Mouse (Mus musculus): ENCODE results near the gene Kcnip4. TPM values are rescaled to one million over a fixed set of nuclear protein-coding genes. Genes with fewer than 3 reads are reported as not detected.
A peak's percentile ranks its signal among the peaks of the same experiment; 100 is the strongest.

Kcnip4 gene
- polyA plus RNA-seq, 1 experiment from 2014 or later = 4.5 TPM

DNA sequence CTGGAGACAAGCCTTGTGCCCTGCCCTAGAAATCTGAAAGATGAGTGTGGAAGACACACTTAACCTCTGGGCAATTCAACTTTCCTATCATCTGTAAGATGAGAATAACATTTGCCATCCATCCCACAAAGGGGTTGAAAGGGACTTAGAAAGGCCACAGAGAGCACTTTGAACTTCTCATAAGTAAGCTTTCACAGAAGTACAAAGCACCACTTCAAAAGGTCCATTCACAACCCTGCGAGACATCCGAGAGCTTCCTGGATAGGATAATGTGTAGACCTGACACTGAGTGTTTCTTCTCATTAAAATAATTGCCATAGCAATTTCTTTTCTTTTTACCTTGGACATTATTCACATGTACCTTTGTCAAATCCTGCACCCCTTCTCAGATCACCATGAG is 683.7 kb downstream of the Kcnip4 start:
- DNase-seq (ENCODE audit: low spot score) = no peak
- H3K4me1 ChIP-seq (replicated peaks; ENCODE audit: control insufficient read depth, insufficient read depth, low read length) = no peaks in the 10 kb centered on the region
- ATAC-seq (replicated peaks; ENCODE audit: low FRiP score, low TSS enrichment, low read depth) = no peak
- no peak overlapping the region for H3K9ac ChIP-seq (ENCODE audit: low read length)
- H3K27me3 ChIP-seq (replicated peaks; ENCODE audit: control insufficient read depth, insufficient read depth, low read length) = no peaks in the 10 kb centered on the region
- WGBS = 74% methylated on average over 2 of the region's 2 CpGs
- no peaks in the 10 kb centered on the region for H3K36me3 ChIP-seq (ENCODE audit: control insufficient read depth, insufficient read depth, low read length)
- H3K4me2 ChIP-seq (ENCODE audit: low read length) = no peak overlapping the region
- no peaks in the 10 kb centered on the region for H3K9me3 ChIP-seq (ENCODE audit: control insufficient read depth, low read length)
- no peak overlapping the region for H3K4me3 ChIP-seq (ENCODE audit: low read depth, low read length)
- no peak overlapping the region for H3K27ac ChIP-seq (ENCODE audit: low read depth)

DNA sequence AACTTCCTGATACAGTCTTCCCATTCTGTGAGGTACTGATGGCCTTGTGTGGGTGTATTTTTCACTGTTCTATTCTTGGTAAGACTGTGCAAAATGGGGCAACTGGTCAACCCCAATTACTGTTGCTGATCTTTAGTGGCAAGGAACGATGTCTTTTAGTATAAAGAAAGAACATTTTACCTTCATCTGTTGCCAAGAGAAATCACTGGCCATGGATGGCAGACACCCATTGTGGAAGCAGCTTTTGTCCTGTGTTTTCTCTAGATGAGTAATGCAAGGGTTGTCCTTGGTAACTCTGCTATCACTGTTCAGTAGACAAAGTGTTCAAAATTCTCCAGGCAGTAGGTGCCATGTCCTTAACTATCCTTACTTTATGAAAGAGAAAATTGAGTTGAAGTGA is 729.2 kb downstream of the Kcnip4 start:
- Histone ChIP-seq H3K4me2 (ENCODE audit: low read length) (no peak overlapping the region), H3K4me3 (ENCODE audit: low read depth, low read length) (no peak overlapping the region), H3K4me1 (replicated peaks; ENCODE audit: control insufficient read depth, insufficient read depth, low read length) (no peaks in the 10 kb centered on the region), H3K9ac (ENCODE audit: low read length) (no peak overlapping the region), H3K36me3 (ENCODE audit: control insufficient read depth, insufficient read depth, low read length) (no peaks in the 10 kb centered on the region), H3K27ac (ENCODE audit: low read depth) (no peak overlapping the region), H3K9me3 (ENCODE audit: control insufficient read depth, low read length) (no peaks in the 10 kb centered on the region), H3K27me3 (replicated peaks; ENCODE audit: control insufficient read depth, insufficient read depth, low read length) (no peaks in the 10 kb centered on the region)
- ATAC-seq (replicated peaks; ENCODE audit: low FRiP score, low TSS enrichment, low read depth) (no peak), DNase-seq (ENCODE audit: low spot score) (no peak)
- 84% methylated on average over 1 of the region's 1 CpGs for WGBS

DNA sequence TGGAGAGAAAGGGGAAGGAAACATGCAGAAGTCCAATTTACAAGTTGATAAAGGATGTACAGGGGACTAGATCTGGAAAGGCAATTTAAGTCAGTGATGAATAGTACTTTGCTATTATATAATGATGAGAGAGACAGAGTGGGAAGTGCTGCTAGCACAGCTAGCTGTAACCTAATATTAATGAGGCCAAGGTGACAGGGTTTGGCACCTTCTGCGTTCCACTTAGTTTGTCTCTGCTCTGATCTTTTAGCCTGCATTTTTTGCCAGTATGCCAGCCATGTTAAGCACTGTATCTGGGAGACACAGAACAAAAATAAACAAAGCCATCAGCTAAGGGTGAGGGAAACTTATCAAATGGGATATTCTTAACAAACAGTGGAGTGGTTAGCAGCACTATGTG is 745.3 kb downstream of the Kcnip4 start:
- no peaks in the 10 kb centered on the region for H3K27me3 ChIP-seq (replicated peaks; ENCODE audit: control insufficient read depth, insufficient read depth, low read length)
- no peak for ATAC-seq (replicated peaks; ENCODE audit: low FRiP score, low TSS enrichment, low read depth)
- 38% methylated on average over 1 of the region's 1 CpGs for WGBS
- no peaks in the 10 kb centered on the region for H3K9me3 ChIP-seq (ENCODE audit: control insufficient read depth, low read length)
- no peak for DNase-seq (ENCODE audit: low spot score)
- H3K4me3 ChIP-seq (ENCODE audit: low read depth, low read length) = no peak overlapping the region
- H3K27ac ChIP-seq (ENCODE audit: low read depth) = no peak overlapping the region
- no peak overlapping the region for H3K9ac ChIP-seq (ENCODE audit: low read length)
- H3K4me2 ChIP-seq (ENCODE audit: low read length) = no peak overlapping the region
- no peaks in the 10 kb centered on the region for H3K36me3 ChIP-seq (ENCODE audit: control insufficient read depth, insufficient read depth, low read length)
- H3K4me1 ChIP-seq (replicated peaks; ENCODE audit: control insufficient read depth, insufficient read depth, low read length) = no peaks in the 10 kb centered on the region

DNA sequence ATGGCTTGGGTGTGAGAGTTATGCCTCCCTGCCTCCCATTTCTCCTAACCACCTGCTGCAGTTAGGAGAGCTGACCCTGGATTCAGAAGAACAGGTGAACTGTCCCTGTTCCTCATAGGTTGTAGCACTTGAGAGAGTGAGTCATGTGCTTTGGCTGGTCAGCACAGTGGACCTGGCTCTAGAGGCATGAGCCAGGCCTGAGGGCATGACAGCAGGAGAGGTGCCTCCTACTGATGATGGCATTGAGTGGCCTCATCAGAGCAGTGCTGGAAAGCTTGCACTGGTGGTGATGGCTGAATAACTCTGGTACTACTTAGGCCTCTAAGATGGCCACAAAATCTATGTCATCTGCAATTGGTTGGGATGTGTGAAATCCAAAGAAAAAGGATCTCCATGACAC is 776.1 kb downstream of the Kcnip4 start:
- Histone ChIP-seq H3K9me3 (ENCODE audit: control insufficient read depth, low read length) (no peaks in the 10 kb centered on the region), H3K27ac (ENCODE audit: low read depth) (no peak overlapping the region), H3K4me1 (replicated peaks; ENCODE audit: control insufficient read depth, insufficient read depth, low read length) (no peaks in the 10 kb centered on the region), H3K9ac (ENCODE audit: low read length) (no peak overlapping the region), H3K4me3 (ENCODE audit: low read depth, low read length) (no peak overlapping the region), H3K4me2 (ENCODE audit: low read length) (no peak overlapping the region), H3K27me3 (replicated peaks; ENCODE audit: control insufficient read depth, insufficient read depth, low read length) (no peaks in the 10 kb centered on the region), H3K36me3 (ENCODE audit: control insufficient read depth, insufficient read depth, low read length) (no peaks in the 10 kb centered on the region)
- no peak for ATAC-seq (replicated peaks; ENCODE audit: low FRiP score, low TSS enrichment, low read depth)
- no peak for DNase-seq (ENCODE audit: low spot score)

DNA sequence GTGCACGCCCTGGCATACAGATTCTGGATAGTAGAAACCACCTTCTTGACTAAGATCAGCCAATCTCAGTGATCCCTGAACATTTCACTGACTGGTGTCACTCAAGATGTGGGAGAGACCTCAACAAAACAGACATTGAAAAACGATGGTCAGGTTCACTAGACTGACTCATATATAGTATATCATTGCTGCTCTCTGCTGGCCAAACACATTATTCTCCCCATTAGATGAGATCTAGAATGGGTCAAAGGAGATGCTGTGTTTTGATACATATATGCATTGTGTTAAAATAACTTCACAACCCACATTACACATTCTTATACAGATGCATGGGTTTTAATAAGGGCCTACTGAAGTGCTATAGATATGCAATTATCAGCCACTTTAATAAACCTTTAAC is 787.1 kb downstream of the Kcnip4 start:
- Histone ChIP-seq H3K4me3 (ENCODE audit: low read depth, low read length) (no peak overlapping the region), H3K27ac (ENCODE audit: low read depth) (no peak overlapping the region), H3K27me3 (replicated peaks; ENCODE audit: control insufficient read depth, insufficient read depth, low read length) (no peaks in the 10 kb centered on the region), H3K4me1 (replicated peaks; ENCODE audit: control insufficient read depth, insufficient read depth, low read length) (no peaks in the 10 kb centered on the region), H3K36me3 (ENCODE audit: control insufficient read depth, insufficient read depth, low read length) (no peaks in the 10 kb centered on the region), H3K9me3 (ENCODE audit: control insufficient read depth, low read length) (no peaks in the 10 kb centered on the region), H3K4me2 (ENCODE audit: low read length) (no peak overlapping the region), H3K9ac (ENCODE audit: low read length) (no peak overlapping the region)
- DNase-seq (ENCODE audit: low spot score) = no peak
- WGBS = 57% methylated on average over 2 of the region's 2 CpGs
- 0 out of 2 replicates have a peak, but pooled peaks have one; percentile 43 for ATAC-seq (replicated peaks; ENCODE audit: low FRiP score, low TSS enrichment, low read depth)

DNA sequence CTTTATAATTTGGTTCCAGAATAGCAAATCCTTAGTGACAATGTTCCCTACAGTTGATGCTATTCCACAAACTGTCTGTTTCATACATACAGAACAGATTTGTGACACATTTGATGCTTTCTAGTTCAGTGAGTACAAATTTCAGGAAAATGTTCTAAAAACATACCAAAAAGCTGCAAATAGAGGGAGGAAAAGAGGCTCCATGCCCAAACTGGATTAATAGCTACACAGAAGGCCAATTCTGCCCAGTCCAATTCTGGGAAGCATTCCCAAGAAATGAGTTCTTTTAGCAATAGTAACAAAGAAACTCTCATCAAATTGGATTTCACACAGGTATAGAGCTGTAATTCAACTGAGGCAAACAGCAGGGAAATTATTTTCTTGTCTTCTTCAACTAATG is 806.5 kb downstream of the Kcnip4 start:
- DNase-seq (ENCODE audit: low spot score) (no peak), ATAC-seq (replicated peaks; ENCODE audit: low FRiP score, low TSS enrichment, low read depth) (no peak)
- no peak overlapping the region for H3K4me3 ChIP-seq (ENCODE audit: low read depth, low read length)
- no peaks in the 10 kb centered on the region for H3K36me3 ChIP-seq (ENCODE audit: control insufficient read depth, insufficient read depth, low read length)
- no peak overlapping the region for H3K27ac ChIP-seq (ENCODE audit: low read depth)
- no peak overlapping the region for H3K9ac ChIP-seq (ENCODE audit: low read length)
- no peak overlapping the region for H3K4me2 ChIP-seq (ENCODE audit: low read length)
- H3K27me3 ChIP-seq (replicated peaks; ENCODE audit: control insufficient read depth, insufficient read depth, low read length) = no peaks in the 10 kb centered on the region
- no peaks in the 10 kb centered on the region for H3K4me1 ChIP-seq (replicated peaks; ENCODE audit: control insufficient read depth, insufficient read depth, low read length)
- no peaks in the 10 kb centered on the region for H3K9me3 ChIP-seq (ENCODE audit: control insufficient read depth, low read length)

DNA sequence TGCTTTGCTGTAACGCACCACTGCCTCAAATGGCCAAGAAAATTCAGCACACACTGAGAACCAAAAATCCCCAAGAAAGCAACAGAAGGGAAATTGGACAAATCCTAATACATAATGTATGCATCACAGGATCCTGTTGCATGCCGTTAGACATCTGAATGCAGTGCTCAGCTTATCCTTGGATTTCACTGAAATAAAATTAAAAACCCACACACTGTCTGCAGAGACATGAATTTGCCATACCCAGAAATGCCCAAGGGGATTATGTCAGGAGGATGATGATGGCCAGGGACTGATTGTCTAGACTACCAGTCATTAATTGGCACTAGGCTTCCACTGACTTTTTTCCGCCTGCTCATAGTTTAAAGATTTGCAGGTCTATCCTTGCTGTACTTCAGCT is 818.7 kb downstream of the Kcnip4 start:
- no peaks in the 10 kb centered on the region for H3K36me3 ChIP-seq (ENCODE audit: control insufficient read depth, insufficient read depth, low read length)
- no peak overlapping the region for H3K9ac ChIP-seq (ENCODE audit: low read length)
- no peak for DNase-seq (ENCODE audit: low spot score)
- no peaks in the 10 kb centered on the region for H3K4me1 ChIP-seq (replicated peaks; ENCODE audit: control insufficient read depth, insufficient read depth, low read length)
- H3K4me3 ChIP-seq (ENCODE audit: low read depth, low read length) = no peak overlapping the region
- H3K9me3 ChIP-seq (ENCODE audit: control insufficient read depth, low read length) = no peaks in the 10 kb centered on the region
- H3K27me3 ChIP-seq (replicated peaks; ENCODE audit: control insufficient read depth, insufficient read depth, low read length) = no peaks in the 10 kb centered on the region
- WGBS = 84% methylated on average over 3 of the region's 3 CpGs
- no peak overlapping the region for H3K27ac ChIP-seq (ENCODE audit: low read depth)
- no peak for ATAC-seq (replicated peaks; ENCODE audit: low FRiP score, low TSS enrichment, low read depth)
- H3K4me2 ChIP-seq (ENCODE audit: low read length) = no peak overlapping the region

DNA sequence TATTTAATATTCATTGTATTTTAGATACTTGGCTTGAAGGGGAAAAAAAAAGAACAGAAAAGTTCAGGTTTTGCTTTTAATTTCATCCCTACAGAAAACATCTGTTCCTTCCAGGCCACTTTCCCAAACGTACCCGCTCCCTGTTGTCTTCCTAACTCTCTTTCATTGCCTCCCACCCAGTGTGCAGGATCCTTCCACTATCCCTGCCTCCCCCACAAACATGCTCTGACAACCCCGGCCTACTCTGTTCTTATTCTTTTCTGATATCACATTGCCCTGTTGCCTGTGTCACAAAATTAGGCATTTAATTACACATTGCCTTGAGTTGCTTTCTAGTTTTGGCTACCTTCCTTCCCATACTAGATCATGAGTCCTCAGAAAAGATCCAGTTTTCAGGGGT is 837.6 kb downstream of the Kcnip4 start:
- Histone ChIP-seq H3K36me3 (ENCODE audit: control insufficient read depth, insufficient read depth, low read length) (no peaks in the 10 kb centered on the region), H3K4me2 (ENCODE audit: low read length) (no peak overlapping the region), H3K27ac (ENCODE audit: low read depth) (no peak overlapping the region), H3K9ac (ENCODE audit: low read length) (no peak overlapping the region), H3K4me3 (ENCODE audit: low read depth, low read length) (no peak overlapping the region), H3K27me3 (replicated peaks; ENCODE audit: control insufficient read depth, insufficient read depth, low read length) (no peaks in the 10 kb centered on the region), H3K4me1 (replicated peaks; ENCODE audit: control insufficient read depth, insufficient read depth, low read length) (no peaks in the 10 kb centered on the region), H3K9me3 (ENCODE audit: control insufficient read depth, low read length) (no peaks in the 10 kb centered on the region)
- WGBS = 81% methylated on average over 3 of the region's 3 CpGs
- ATAC-seq (replicated peaks; ENCODE audit: low FRiP score, low TSS enrichment, low read depth) = no peak
- DNase-seq (ENCODE audit: low spot score) = no peak

DNA sequence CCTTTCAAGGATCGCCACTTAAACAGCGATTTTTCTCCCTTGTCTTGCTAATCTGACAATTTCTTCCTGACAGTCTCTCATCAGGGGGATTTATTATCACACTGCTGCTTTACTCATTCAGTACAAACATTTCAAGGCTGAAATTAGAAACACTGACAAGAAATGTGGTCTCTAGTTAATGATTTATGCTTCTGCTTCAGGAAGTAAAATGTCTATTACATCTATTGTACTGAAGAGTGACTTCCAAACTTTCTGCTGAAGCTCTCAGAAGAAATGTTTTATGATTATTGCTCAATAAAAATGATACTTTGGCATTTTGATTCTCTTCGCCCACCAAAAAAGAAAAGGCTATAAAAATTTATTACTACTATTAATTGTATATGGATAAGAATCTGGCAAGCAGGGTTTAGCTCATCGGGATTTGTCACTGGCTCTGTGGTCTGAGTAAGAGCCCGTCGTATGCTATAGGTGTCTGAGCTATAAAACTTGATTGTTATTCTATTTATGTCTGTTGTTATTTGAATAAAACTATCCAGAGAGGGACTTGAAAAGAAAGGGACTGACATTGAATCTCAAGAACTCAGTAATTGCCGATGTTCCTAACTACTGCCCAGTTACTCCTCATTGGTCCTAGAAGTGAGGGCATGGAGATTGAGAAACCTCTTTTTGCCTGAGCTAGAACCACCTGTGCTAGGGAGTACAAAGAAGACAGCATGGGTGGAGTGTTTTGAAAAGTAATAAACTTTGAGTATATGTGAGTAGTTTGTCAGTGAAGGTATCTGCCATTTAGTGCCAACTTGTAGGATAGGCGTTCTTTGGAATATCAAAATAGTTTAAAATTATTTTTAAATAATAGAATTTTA is 844.7 kb downstream of the Kcnip4 start:
- H3K4me2 ChIP-seq (ENCODE audit: low read length) = no peak overlapping the region; the same call in 1 of the 2 replicates
- no peak for DNase-seq (ENCODE audit: low spot score)
- ATAC-seq (replicated peaks; ENCODE audit: low FRiP score, low TSS enrichment, low read depth) = peak; percentile 85

More for the DNA sequence above, 844.7 kb downstream of the Kcnip4 start:
- H3K9ac ChIP-seq (ENCODE audit: low read length) = no peak overlapping the region
- no peak overlapping the region for H3K4me3 ChIP-seq (ENCODE audit: low read depth, low read length)
- H3K36me3 ChIP-seq (ENCODE audit: control insufficient read depth, insufficient read depth, low read length) = no peaks in the 10 kb centered on the region
- no peaks in the 10 kb centered on the region for H3K4me1 ChIP-seq (replicated peaks; ENCODE audit: control insufficient read depth, insufficient read depth, low read length)
- H3K27me3 ChIP-seq (replicated peaks; ENCODE audit: control insufficient read depth, insufficient read depth, low read length) = no peaks in the 10 kb centered on the region
- no peak overlapping the region for H3K27ac ChIP-seq (ENCODE audit: low read depth)
- no peaks in the 10 kb centered on the region for H3K9me3 ChIP-seq (ENCODE audit: control insufficient read depth, low read length)
- 63% methylated on average over 8 of the region's 8 CpGs for WGBS
